Mouse (Mus musculus): ENCODE measurements at regions not wholly inside any gene's neighbourhood (a gene's known extent, or its start where the extent isn't known, plus 50 kb on each side); places are given as distances from the start of the nearest gene placed in this dataset.

DNA sequence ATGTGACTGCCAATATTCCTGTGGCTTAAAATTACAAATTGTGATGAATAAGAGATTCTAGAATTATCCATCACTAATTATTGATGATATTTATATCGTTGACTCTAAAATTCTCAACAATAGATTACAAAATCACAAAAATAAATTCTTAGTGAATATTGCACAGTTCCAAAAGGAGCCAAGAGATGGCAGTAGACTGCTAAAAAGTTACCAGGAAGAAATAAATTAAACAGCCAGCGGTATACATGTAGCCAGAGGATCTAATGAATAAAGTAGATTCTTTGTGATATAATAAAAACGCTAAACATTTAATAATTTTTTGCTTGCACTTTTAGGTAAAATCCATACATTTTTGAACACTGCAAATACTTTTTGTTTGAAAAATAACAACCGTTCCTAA lies 294.7 kb downstream of the Lipi start:
- WGBS, result 37% methylated on average over 4 of the region's 4 CpGs
- Histone ChIP-seq H3K27ac (no peak overlapping the region), H3K27me3 (replicated peaks) (no peaks in the 10 kb centered on the region), H3K4me2 (no peak overlapping the region), H3K4me3 (replicated peaks) (no peak overlapping the region), H3K4me1 (no peaks in the 10 kb centered on the region), H3K9ac (no peak overlapping the region), H3K36me3 (no peaks in the 10 kb centered on the region), H3K9me3 (no peaks in the 10 kb centered on the region)
- ATAC-seq (ENCODE audit: insufficient read depth, low FRiP score, low read depth), result no peak

DNA sequence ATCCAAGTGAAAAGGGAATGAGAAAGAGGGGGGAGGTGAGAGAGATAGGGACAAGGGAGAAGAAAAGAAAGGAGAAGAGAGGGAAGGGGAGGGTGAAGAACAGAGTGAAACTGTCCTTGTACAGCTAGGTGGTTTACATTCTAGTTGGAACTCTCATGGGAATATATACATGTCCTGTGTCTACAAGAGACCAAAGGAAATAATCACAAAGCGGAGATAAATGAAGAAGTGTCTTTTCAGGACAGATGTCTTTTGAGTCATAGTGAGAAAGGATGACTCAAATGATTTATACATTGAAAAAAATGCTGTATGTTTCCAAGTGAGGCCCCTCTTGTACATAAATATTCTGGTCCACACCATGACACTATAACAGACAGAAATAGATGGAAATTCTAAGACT lies 298.7 kb downstream of the Lipi start:
- H3K9me3 ChIP-seq, result no peaks in the 10 kb centered on the region
- ATAC-seq (ENCODE audit: insufficient read depth, low FRiP score, low read depth), result no peak
- WGBS, result 79% methylated on average over 1 of the region's 1 CpGs
- H3K27me3 ChIP-seq (replicated peaks), result no peaks in the 10 kb centered on the region
- H3K4me1 ChIP-seq, result no peaks in the 10 kb centered on the region
- H3K4me3 ChIP-seq (replicated peaks), result no peak overlapping the region
- no peak overlapping the region for H3K27ac ChIP-seq
- H3K4me2 ChIP-seq, result no peak overlapping the region
- H3K36me3 ChIP-seq, result no peaks in the 10 kb centered on the region
- no peak overlapping the region for H3K9ac ChIP-seq

DNA sequence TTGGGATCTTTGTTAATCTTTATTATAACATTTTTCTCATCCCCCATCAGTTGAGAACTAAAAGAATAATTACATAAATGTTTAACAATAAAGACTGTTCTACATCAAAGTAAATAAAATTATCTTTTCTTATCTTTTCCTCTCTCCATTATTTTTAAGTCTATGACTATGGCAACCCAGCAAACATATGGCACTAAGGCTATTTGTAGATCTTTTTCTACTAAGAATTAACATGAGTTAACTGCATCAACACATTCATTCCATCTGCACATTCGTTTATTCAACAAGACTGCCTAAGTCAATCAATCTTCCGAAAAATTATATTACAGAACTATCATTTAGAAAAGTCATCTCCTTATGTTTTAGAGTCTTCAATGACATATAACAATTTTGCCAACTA lies 300.1 kb downstream of the Lipi start:
- no peak overlapping the region for H3K4me2 ChIP-seq
- no peak overlapping the region for H3K4me3 ChIP-seq (replicated peaks)
- no peaks in the 10 kb centered on the region for H3K36me3 ChIP-seq
- H3K9ac ChIP-seq, result no peak overlapping the region
- H3K9me3 ChIP-seq, result no peaks in the 10 kb centered on the region
- no peaks in the 10 kb centered on the region for H3K27me3 ChIP-seq (replicated peaks)
- H3K4me1 ChIP-seq, result no peaks in the 10 kb centered on the region
- WGBS, result 79% methylated on average over 2 of the region's 2 CpGs
- ATAC-seq (ENCODE audit: insufficient read depth, low FRiP score, low read depth), result no peak
- no peak overlapping the region for H3K27ac ChIP-seq

DNA sequence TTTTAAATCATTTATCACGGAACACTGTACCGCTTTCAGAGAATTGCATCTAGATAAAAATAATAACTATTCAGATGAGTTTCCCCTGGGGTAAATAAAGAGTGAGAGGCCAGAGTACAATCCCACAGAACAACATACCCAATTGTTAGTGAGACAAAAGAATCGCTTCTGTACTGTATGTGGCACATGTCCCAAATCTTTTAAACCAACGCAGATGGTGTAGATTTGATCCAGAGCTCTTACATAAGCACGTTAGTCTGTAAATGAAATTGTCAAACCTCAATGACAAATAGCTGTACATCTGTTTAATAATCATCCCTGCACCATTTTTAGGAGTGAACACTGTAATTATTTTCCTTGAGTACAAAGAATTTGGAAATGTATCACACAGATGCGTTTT lies 322.0 kb downstream of the Lipi start:
- no peak overlapping the region for H3K9ac ChIP-seq
- H3K4me3 ChIP-seq (replicated peaks), result no peak overlapping the region
- H3K27ac ChIP-seq, result no peak overlapping the region
- WGBS, result 64% methylated on average over 6 of the region's 6 CpGs
- no peak overlapping the region for H3K4me2 ChIP-seq
- H3K36me3 ChIP-seq, result no peaks in the 10 kb centered on the region
- H3K4me1 ChIP-seq, result no peaks in the 10 kb centered on the region
- no peaks in the 10 kb centered on the region for H3K27me3 ChIP-seq (replicated peaks)
- no peak for ATAC-seq (ENCODE audit: insufficient read depth, low FRiP score, low read depth)
- H3K9me3 ChIP-seq, result no peaks in the 10 kb centered on the region

DNA sequence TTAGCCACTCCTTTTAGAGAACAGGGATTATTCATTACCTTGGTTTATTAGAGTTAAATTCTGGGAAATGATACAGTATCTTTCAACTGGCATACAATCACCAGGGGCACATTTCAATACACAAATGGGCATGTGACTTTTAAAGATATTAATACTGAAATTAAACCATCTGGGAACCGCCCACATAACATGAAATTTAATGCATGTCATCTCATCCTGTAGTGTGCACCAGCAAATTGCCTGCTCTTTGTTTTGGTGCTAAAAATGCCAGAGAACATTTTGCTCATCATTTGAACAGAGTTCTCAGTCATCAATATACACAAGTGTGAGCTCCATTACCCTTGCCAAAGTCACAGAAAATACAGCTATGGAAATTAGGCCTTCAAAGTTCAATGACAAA lies 330.9 kb downstream of the Lipi start:
- H3K36me3 ChIP-seq, result no peaks in the 10 kb centered on the region
- H3K4me2 ChIP-seq, result no peak overlapping the region
- 74% methylated on average over 1 of the region's 1 CpGs for WGBS
- no peak overlapping the region for H3K9ac ChIP-seq
- H3K27ac ChIP-seq, result no peak overlapping the region
- no peak overlapping the region for H3K4me3 ChIP-seq (replicated peaks)
- H3K27me3 ChIP-seq (replicated peaks), result no peaks in the 10 kb centered on the region
- H3K9me3 ChIP-seq, result no peaks in the 10 kb centered on the region
- H3K4me1 ChIP-seq, result no peaks in the 10 kb centered on the region
- no peak for ATAC-seq (ENCODE audit: insufficient read depth, low FRiP score, low read depth)

DNA sequence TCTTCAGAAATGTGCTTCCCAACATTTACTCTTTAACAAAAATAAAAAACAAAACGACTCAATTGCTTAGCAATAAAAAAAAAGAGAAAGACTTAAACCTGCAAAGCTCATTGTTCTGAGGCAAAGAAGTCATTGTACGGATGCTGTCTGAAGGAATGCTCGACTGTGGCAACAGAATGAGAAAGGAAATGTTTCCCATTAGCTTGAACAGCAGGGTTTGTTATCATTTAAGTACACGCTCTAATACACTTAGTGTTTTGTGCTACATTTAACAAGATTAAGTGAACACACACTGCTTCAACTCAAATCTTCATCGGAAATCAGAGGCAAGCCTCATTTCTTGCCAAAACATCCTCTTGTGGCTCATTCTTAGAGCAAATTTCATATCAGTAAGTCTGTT lies 336.7 kb downstream of the Lipi start:
- H3K36me3 ChIP-seq, result no peaks in the 10 kb centered on the region
- no peaks in the 10 kb centered on the region for H3K9me3 ChIP-seq
- H3K27me3 ChIP-seq (replicated peaks), result no peaks in the 10 kb centered on the region
- no peak overlapping the region for H3K4me3 ChIP-seq (replicated peaks)
- H3K9ac ChIP-seq, result no peak overlapping the region
- no peaks in the 10 kb centered on the region for H3K4me1 ChIP-seq
- no peak overlapping the region for H3K4me2 ChIP-seq
- WGBS, result 39% methylated on average over 5 of the region's 5 CpGs
- no peak for ATAC-seq (ENCODE audit: insufficient read depth, low FRiP score, low read depth)
- no peak overlapping the region for H3K27ac ChIP-seq

DNA sequence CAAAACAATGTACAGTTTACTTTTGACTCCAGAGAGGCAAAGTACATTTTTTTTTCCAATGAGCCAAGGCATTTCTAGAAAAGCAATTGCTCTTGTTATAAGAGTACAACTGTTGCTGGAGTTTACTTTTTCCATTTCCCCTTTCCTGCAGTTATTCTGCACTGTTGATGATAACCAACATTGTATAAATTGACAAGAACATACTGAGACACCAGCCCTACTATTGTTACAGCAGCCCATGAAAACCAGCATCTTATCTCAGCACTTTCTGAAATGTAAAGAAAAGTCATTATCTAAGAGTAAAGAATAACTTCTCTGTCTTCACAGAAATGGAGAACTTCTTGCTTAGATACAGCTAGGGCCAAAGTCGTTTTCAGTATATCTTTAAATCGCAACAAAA lies 345.5 kb downstream of the Lipi start:
- ATAC-seq (ENCODE audit: insufficient read depth, low FRiP score, low read depth), result no peak
- H3K27me3 ChIP-seq (replicated peaks), result no peaks in the 10 kb centered on the region
- no peaks in the 10 kb centered on the region for H3K4me1 ChIP-seq
- WGBS, result 78% methylated on average over 2 of the region's 2 CpGs
- no peak overlapping the region for H3K9ac ChIP-seq
- H3K36me3 ChIP-seq, result no peaks in the 10 kb centered on the region
- H3K4me2 ChIP-seq, result no peak overlapping the region
- no peaks in the 10 kb centered on the region for H3K9me3 ChIP-seq
- H3K4me3 ChIP-seq (replicated peaks), result no peak overlapping the region
- H3K27ac ChIP-seq, result no peak overlapping the region

DNA sequence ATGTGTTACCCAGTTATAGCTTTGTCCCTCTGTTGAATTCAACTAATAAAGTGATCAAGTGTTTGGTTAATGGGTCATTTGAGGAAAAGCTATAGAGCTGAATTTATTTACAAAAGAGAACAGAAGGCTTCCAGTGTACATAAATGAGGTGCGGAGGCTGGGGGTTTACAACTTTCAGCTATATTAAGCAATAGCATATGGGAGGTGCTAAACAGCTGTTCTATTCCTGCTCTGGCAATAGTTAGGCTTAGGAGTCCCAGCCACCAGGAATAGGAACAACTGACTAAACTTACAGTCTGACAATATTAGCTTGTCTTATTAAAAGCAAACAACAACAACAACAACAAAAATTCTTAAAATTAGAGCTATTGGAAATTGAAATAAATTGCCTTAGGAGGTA lies 353.7 kb downstream of the Lipi start:
- Histone ChIP-seq H3K4me2 (no peak overlapping the region), H3K4me3 (replicated peaks) (no peak overlapping the region), H3K9ac (no peak overlapping the region), H3K4me1 (no peaks in the 10 kb centered on the region), H3K36me3 (no peaks in the 10 kb centered on the region), H3K27ac (no peak overlapping the region), H3K9me3 (no peaks in the 10 kb centered on the region), H3K27me3 (replicated peaks) (no peaks in the 10 kb centered on the region)
- ATAC-seq (ENCODE audit: insufficient read depth, low FRiP score, low read depth), result no peak
- WGBS, result 88% methylated on average over 1 of the region's 1 CpGs

DNA sequence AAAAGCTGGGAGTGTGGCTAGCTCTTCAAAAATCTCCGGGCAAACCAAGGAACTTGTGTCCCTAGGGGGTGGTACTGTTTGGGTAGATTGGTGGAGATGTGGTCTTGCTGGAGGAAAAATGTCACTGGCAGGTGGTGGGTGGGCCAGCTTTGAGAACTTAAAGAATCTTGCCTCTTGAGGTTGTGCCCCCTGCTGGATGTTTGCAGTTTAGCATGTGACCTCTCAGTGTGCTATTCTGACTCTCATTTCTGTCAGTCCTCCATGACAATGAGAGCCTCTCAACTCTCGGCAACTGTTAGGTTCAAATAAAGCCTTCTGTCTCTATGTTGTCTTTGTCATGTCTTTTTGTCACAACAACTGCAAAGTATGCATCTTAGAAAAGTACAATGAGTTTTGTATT lies 392.5 kb downstream of the Lipi start:
- Histone ChIP-seq H3K36me3 (no peaks in the 10 kb centered on the region), H3K4me1 (no peaks in the 10 kb centered on the region), H3K4me2 (no peak overlapping the region), H3K9me3 (no peaks in the 10 kb centered on the region), H3K27me3 (replicated peaks) (no peaks in the 10 kb centered on the region), H3K9ac (no peak overlapping the region), H3K4me3 (replicated peaks) (no peak overlapping the region), H3K27ac (no peak overlapping the region)
- ATAC-seq (ENCODE audit: insufficient read depth, low FRiP score, low read depth), result no peak
- WGBS, result 75% methylated on average over 2 of the region's 2 CpGs

DNA sequence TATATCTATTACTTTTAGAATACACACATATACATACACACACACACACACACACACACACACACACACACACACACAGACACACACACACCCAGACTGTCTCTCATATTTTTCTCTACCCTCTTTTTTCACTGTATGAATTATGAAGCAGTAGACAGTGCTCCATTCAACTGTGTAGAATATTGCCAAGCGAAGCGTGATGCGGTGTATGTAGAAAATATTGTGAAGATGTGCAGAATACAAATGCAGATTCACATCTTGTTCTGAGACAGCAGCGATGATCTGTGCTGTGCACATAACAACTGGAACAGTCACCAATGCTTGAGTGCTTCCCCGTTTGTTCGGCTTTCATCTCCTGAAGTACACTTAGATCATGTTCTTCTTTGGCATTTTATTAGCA lies 395.5 kb downstream of the Lipi start:
- Histone ChIP-seq H3K4me1 (no peaks in the 10 kb centered on the region), H3K27me3 (replicated peaks) (no peaks in the 10 kb centered on the region), H3K9me3 (no peaks in the 10 kb centered on the region), H3K27ac (no peak overlapping the region), H3K36me3 (no peaks in the 10 kb centered on the region), H3K4me2 (no peak overlapping the region), H3K4me3 (replicated peaks) (no peak overlapping the region), H3K9ac (no peak overlapping the region)
- ATAC-seq (ENCODE audit: insufficient read depth, low FRiP score, low read depth), result no peak
- WGBS, result 92% methylated on average over 6 of the region's 6 CpGs

DNA sequence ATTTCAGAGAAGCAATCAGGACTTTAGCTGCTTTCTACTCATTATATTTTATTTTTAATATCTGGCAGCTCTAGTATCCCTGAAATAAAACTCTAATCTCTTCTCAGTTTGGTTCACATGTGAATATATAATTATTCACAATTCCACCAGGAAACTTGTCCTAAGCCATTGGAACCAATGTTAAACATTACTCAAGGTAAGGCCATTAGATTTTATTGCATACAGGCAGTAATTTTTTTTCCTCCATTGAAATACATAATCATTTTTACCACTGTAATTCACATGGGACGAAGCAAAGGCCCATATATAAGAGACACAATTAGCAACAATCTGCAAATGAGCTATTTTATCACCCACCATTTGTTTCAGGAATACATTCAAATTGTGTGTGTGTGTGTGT lies 419.8 kb downstream of the Lipi start:
- 89% methylated on average over 1 of the region's 1 CpGs for WGBS
- no peak for ATAC-seq (ENCODE audit: insufficient read depth, low FRiP score, low read depth)
- H3K27ac ChIP-seq, result no peak overlapping the region

DNA sequence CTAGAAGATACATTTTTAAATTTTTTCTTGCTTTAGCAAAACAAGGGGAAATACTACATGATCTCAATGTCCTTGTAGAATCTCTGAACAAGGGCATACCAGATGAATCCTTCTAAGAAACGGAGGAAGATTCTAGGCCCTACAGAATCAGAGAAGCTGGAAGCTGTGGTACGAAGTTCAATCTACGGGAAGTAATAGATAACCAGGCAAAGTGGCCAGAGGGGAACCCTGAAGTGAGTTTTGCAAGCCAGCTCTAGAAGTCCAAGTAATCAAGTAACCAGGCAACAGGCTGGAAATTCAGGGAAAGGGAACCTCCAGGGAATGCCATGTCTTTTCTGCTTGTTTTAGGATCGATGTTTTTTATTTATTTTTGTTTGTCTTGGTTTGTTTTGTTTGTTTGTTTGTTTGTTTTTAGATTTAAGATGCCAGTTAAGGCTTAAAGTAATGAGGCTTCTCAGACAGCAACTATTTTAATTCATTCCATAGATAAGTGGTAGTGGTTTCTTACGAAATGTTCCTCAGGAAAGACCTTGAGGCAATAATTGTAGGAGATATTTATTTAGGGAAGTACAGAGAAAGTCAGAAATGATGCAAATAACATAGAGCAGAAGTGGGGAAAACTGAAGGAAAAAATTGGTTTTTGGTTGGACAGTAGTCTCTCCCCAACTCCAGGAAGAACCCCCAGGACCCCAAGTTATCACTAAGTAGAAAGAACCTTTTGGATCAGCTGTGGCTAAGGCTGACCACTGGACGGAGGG lies 420.7 kb downstream of the Lipi start:
- Histone ChIP-seq H3K4me2 (no peak overlapping the region), H3K36me3 (no peaks in the 10 kb centered on the region), H3K9me3 (no peaks in the 10 kb centered on the region), H3K27ac (no peak overlapping the region), H3K4me1 (no peaks in the 10 kb centered on the region), H3K27me3 (replicated peaks) (no peaks in the 10 kb centered on the region), H3K9ac (no peak overlapping the region), H3K4me3 (replicated peaks) (no peak overlapping the region)
- no peak for ATAC-seq (ENCODE audit: insufficient read depth, low FRiP score, low read depth)
- WGBS, result 78% methylated on average over 6 of the region's 6 CpGs

More for the DNA sequence above, 419.8 kb downstream of the Lipi start:
- no peaks in the 10 kb centered on the region for H3K36me3 ChIP-seq
- H3K4me2 ChIP-seq, result no peak overlapping the region
- H3K9me3 ChIP-seq, result no peaks in the 10 kb centered on the region
- no peak overlapping the region for H3K4me3 ChIP-seq (replicated peaks)
- H3K9ac ChIP-seq, result no peak overlapping the region
- no peaks in the 10 kb centered on the region for H3K27me3 ChIP-seq (replicated peaks)
- H3K4me1 ChIP-seq, result no peaks in the 10 kb centered on the region

DNA sequence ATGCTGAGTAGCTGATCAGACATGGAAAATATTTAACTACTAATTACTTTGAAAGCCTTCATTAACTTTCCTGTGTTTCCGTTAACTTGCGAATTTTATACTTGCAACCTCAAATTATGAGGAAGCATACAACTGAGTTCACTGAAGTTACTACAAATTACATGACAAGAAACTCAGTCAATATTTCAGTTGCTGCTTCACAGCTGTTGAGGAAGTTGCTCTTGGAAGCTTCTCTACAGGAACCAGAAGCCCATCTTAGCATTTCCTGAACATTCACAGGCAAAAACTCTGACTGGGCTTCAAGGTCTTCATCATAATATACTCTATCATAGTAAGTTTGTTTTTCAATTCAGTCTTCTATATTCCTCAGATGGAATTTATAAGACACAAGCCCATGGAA lies 426.1 kb downstream of the Lipi start:
- H3K27ac ChIP-seq, result no peak overlapping the region
- no peak for ATAC-seq (ENCODE audit: insufficient read depth, low FRiP score, low read depth)
- 90% methylated on average over 2 of the region's 2 CpGs for WGBS
- no peak overlapping the region for H3K9ac ChIP-seq
- no peaks in the 10 kb centered on the region for H3K36me3 ChIP-seq
- no peak overlapping the region for H3K4me2 ChIP-seq
- H3K9me3 ChIP-seq, result no peaks in the 10 kb centered on the region
- no peaks in the 10 kb centered on the region for H3K27me3 ChIP-seq (replicated peaks)
- H3K4me1 ChIP-seq, result no peaks in the 10 kb centered on the region
- H3K4me3 ChIP-seq (replicated peaks), result no peak overlapping the region

All from stomach, embryonic 15.5 days (tissue).